Mouse (Mus musculus): ENCODE measurements around the gene Unc80. TPM values are rescaled to one million over a fixed set of nuclear protein-coding genes. Genes with fewer than 3 reads are reported as not detected.

Unc80 gene
- polyA plus RNA-seq, 1 experiment from 2014 or later = 0.12 TPM

GRCm38 (mm10) chr1:66712859-66713258, 244.7 kb downstream of the Unc80 start:
- no peak for ATAC-seq (ENCODE audit: insufficient number of reproducible peaks, insufficient read depth, low FRiP score, low read depth)
- no peak overlapping the region for H3K27ac ChIP-seq (replicated peaks in 1 of 2; ENCODE audit: control insufficient read depth in 1 of 2, insufficient read depth in 1 of 2, low read depth in 2 of 2, low read length in 2 of 2)
- no peak overlapping the region for H3K9ac ChIP-seq (ENCODE audit: low read length)
- no peaks in the 10 kb centered on the region for H3K27me3 ChIP-seq (ENCODE audit: control insufficient read depth, insufficient read depth, low read length)
- no peak overlapping the region for H3K4me2 ChIP-seq (ENCODE audit: low read length)
- peaks cover 53% of the 10 kb centered on the region for H3K36me3 ChIP-seq (ENCODE audit: control insufficient read depth, insufficient read depth, low read length)
- H3K4me3 ChIP-seq (ENCODE audit: control insufficient read depth in 1 of 2, insufficient read depth in 1 of 2, low read depth in 1 of 2, low read length in 2 of 2) = no peak overlapping the region
- 92% methylated on average over 3 of the region's 3 CpGs for WGBS
- 0 out of 2 replicates have a peak, but pooled peaks cover 7% of the 10 kb centered on the region for H3K9me3 ChIP-seq (ENCODE audit: control insufficient read depth, low read length)
- H3K4me1 ChIP-seq (ENCODE audit: control insufficient read depth in 2 of 2, insufficient read depth in 2 of 2, low read length in 2 of 2) = no peaks in the 10 kb centered on the region

GRCm38 (mm10) chr1:66730581-66730980, 262.4 kb downstream of the Unc80 start:
- no peak overlapping the region for H3K4me3 ChIP-seq (ENCODE audit: control insufficient read depth in 1 of 2, insufficient read depth in 1 of 2, low read depth in 1 of 2, low read length in 2 of 2)
- peaks cover 40% of the 10 kb centered on the region for H3K36me3 ChIP-seq (ENCODE audit: control insufficient read depth, insufficient read depth, low read length)
- H3K4me2 ChIP-seq (ENCODE audit: low read length) = no peak overlapping the region
- no peak overlapping the region for H3K27ac ChIP-seq (replicated peaks in 1 of 2; ENCODE audit: control insufficient read depth in 1 of 2, insufficient read depth in 1 of 2, low read depth in 2 of 2, low read length in 2 of 2)
- H3K4me1 ChIP-seq (ENCODE audit: control insufficient read depth in 2 of 2, insufficient read depth in 2 of 2, low read length in 2 of 2) = no peaks in the 10 kb centered on the region
- H3K9ac ChIP-seq (ENCODE audit: low read length) = no peak overlapping the region
- 56% methylated on average over 1 of the region's 1 CpGs for WGBS
- no peaks in the 10 kb centered on the region for H3K27me3 ChIP-seq (ENCODE audit: control insufficient read depth, insufficient read depth, low read length)
- ATAC-seq (ENCODE audit: insufficient number of reproducible peaks, insufficient read depth, low FRiP score, low read depth) = no peak
- H3K9me3 ChIP-seq (ENCODE audit: control insufficient read depth, low read length) = no peaks in the 10 kb centered on the region

Other genes with a start within 250 kb of the Unc80 start
- 27.5 and 30.1 TPM in 2 replicates for gene Rpe, start 232.5 kb downstream of the Unc80 start, polyA plus RNA-seq (2014; fragmentation: Nextera tagmentation; extraction: Ambion mirVana)